Mouse (Mus musculus) midbrain, embryonic 12.5 days (tissue): ENCODE measurements around the gene Rd3. TPM values are rescaled to one million over a fixed set of nuclear protein-coding genes. Genes with fewer than 3 reads are reported as not detected.

ENCODE experiments used
- ATAC-seq: fragments of 200-750 bp; cut with Nextera tagmentation; 2 replicates; pipeline ENCODE4 v1.8.0; 2017; ENCODE audit warnings: low read depth, moderate TSS enrichment, moderate library complexity; ENCODE audit not compliant: low FRiP score
- H3K27ac ChIP-seq: fragments of 300-500 bp; sonication (generic); replicated peaks from 2 replicates; pipeline ENCODE4 v1.5.1; 2016; ENCODE audit warnings: mild to moderate bottlenecking
- H3K27me3 ChIP-seq: fragments of 300-500 bp; sonication (generic); 2 replicates; pipeline ENCODE4 v1.6.1; 2016; ENCODE audit warnings: mild to moderate bottlenecking
- H3K36me3 ChIP-seq: fragments of 300-500 bp; sonication (generic); 2 replicates; pipeline ENCODE4 v1.6.1; 2016
- H3K4me1 ChIP-seq: fragments of 300-500 bp; sonication (generic); 2 replicates; pipeline ENCODE4 v1.6.1; 2016
- H3K4me2 ChIP-seq: fragments of 300-500 bp; sonication (generic); replicated peaks from 2 replicates; pipeline ENCODE4 v1.6.1; 2016; ENCODE audit warnings: mild to moderate bottlenecking, moderate library complexity
- H3K4me3 ChIP-seq: fragments of 300-500 bp; sonication (generic); 2 replicates; pipeline ENCODE4 v1.5.1; 2016; ENCODE audit warnings: mild to moderate bottlenecking
- H3K9ac ChIP-seq: fragments of 300-500 bp; sonication (generic); replicated peaks from 2 replicates; pipeline ENCODE4 v1.6.1; 2016; ENCODE audit warnings: mild to moderate bottlenecking, moderate library complexity
- H3K9me3 ChIP-seq: fragments of 300-500 bp; sonication (generic); 2 replicates; pipeline ENCODE4 v1.6.1; 2016; ENCODE audit warnings: mild to moderate bottlenecking
- WGBS: fragments of 180-500 bp; shearing (Covaris S2); methylation state at CpG from one replicate; pipeline ENCODE4 v1.1.7; 2016; 5-methylcytosine and 5-hydroxymethylcytosine counted together
- polyA plus RNA-seq: library from polyadenylated mRNA; unstranded; fragments of >200 nt; fragmentation: Nextera tagmentation; extraction: Ambion mirVana; gene quantifications from 2 replicates; pipeline ENCODE4 v1.2.1, GENCODE M21; 2016

Gene Rd3
- polyA plus RNA-seq, 1 experiment from 2014 or later, result 1.8 TPM

GRCm38 (mm10) chr1:191947796-191948195 lies 29.4 kb upstream of the Rd3 start:
- H3K9ac ChIP-seq, result no peak overlapping the region
- H3K9me3 ChIP-seq, result no peaks in the 10 kb centered on the region
- no peaks in the 10 kb centered on the region for H3K4me1 ChIP-seq
- no peak overlapping the region for H3K27ac ChIP-seq
- H3K4me2 ChIP-seq, result no peak overlapping the region
- no peak overlapping the region for H3K4me3 ChIP-seq
- H3K27me3 ChIP-seq, result no peaks in the 10 kb centered on the region
- WGBS, result 83% methylated on average over 8 of the region's 8 CpGs
- no peak for ATAC-seq
- no peaks in the 10 kb centered on the region for H3K36me3 ChIP-seq

GRCm38 (mm10) chr1:191948600-191948999 lies 28.6 kb upstream of the Rd3 start:
- 88% methylated on average over 8 of the region's 8 CpGs for WGBS
- H3K27ac ChIP-seq, result no peak overlapping the region
- no peaks in the 10 kb centered on the region for H3K27me3 ChIP-seq
- H3K9ac ChIP-seq, result no peak overlapping the region
- no peaks in the 10 kb centered on the region for H3K4me1 ChIP-seq
- H3K36me3 ChIP-seq, result no peaks in the 10 kb centered on the region
- H3K4me2 ChIP-seq, result no peak overlapping the region
- H3K4me3 ChIP-seq, result no peak overlapping the region
- no peaks in the 10 kb centered on the region for H3K9me3 ChIP-seq
- no peak for ATAC-seq

GRCm38 (mm10) chr1:191950611-191951010 lies 26.6 kb upstream of the Rd3 start:
- ATAC-seq, result no peak
- 40% methylated on average over 2 of the region's 2 CpGs for WGBS

GRCm38 (mm10) chr1:191952733-191953335 lies 24.3 kb upstream of the Rd3 start:
- Histone ChIP-seq H3K27me3 (no peaks in the 10 kb centered on the region; the same call in 1 of the 2 replicates), H3K36me3 (no peaks in the 10 kb centered on the region), H3K9me3 (no peaks in the 10 kb centered on the region), H3K9ac (no peak overlapping the region), H3K4me2 (no peak overlapping the region), H3K4me3 (no peak overlapping the region), H3K4me1 (no peaks in the 10 kb centered on the region), H3K27ac (no peak overlapping the region)
- WGBS, result 85% methylated on average over 11 of the region's 11 CpGs
- ATAC-seq, result no peak

More at GRCm38 (mm10) chr1:191950611-191951010, 26.6 kb upstream of the Rd3 start:
- H3K4me2 ChIP-seq, result no peak overlapping the region
- no peaks in the 10 kb centered on the region for H3K4me1 ChIP-seq
- H3K9ac ChIP-seq, result no peak overlapping the region
- H3K4me3 ChIP-seq, result no peak overlapping the region
- no peaks in the 10 kb centered on the region for H3K36me3 ChIP-seq
- H3K27ac ChIP-seq, result no peak overlapping the region
- H3K27me3 ChIP-seq, result no peaks in the 10 kb centered on the region; the same call in 1 of the 2 replicates
- H3K9me3 ChIP-seq, result no peaks in the 10 kb centered on the region

GRCm38 (mm10) chr1:191955101-191955500 lies 22.1 kb upstream of the Rd3 start:
- H3K4me1 ChIP-seq, result no peaks in the 10 kb centered on the region
- ATAC-seq, result no peak
- no peak overlapping the region for H3K27ac ChIP-seq
- no peaks in the 10 kb centered on the region for H3K36me3 ChIP-seq
- H3K4me2 ChIP-seq, result no peak overlapping the region
- no peaks in the 10 kb centered on the region; the same call in 1 of the 2 replicates for H3K27me3 ChIP-seq
- WGBS, result 67% methylated on average over 3 of the region's 3 CpGs
- no peaks in the 10 kb centered on the region for H3K9me3 ChIP-seq
- H3K4me3 ChIP-seq, result no peak overlapping the region
- H3K9ac ChIP-seq, result no peak overlapping the region

- Histone ChIP-seq H3K27me3 (no peaks in the 10 kb centered on the region; the same call in 1 of the 2 replicates), H3K36me3 (no peaks in the 10 kb centered on the region), H3K9me3 (no peaks in the 10 kb centered on the region), H3K9ac (no peak overlapping the region), H3K4me3 (no peak overlapping the region), H3K4me2 (no peak overlapping the region), H3K27ac (no peak overlapping the region), H3K4me1 (no peaks in the 10 kb centered on the region)
- WGBS, result 79% methylated on average over 3 of the region's 3 CpGs
- no peak for ATAC-seq
Observed at GRCm38 (mm10) chr1:191956261-191956660, 20.9 kb upstream of the Rd3 start.

- Histone ChIP-seq H3K4me3 (no peak overlapping the region), H3K27me3 (no peaks in the 10 kb centered on the region; the same call in 1 of the 2 replicates), H3K4me1 (no peaks in the 10 kb centered on the region), H3K4me2 (no peak overlapping the region), H3K9me3 (no peaks in the 10 kb centered on the region), H3K27ac (no peak overlapping the region), H3K36me3 (no peaks in the 10 kb centered on the region), H3K9ac (no peak overlapping the region)
- ATAC-seq, result no peak
- WGBS, result 88% methylated on average over 2 of the region's 2 CpGs
Observed at GRCm38 (mm10) chr1:191956871-191957270, 20.3 kb upstream of the Rd3 start.

- Histone ChIP-seq H3K4me2 (no peak overlapping the region), H3K27me3 (no peaks in the 10 kb centered on the region; the same call in 1 of the 2 replicates), H3K4me1 (no peaks in the 10 kb centered on the region), H3K27ac (no peak overlapping the region), H3K36me3 (no peaks in the 10 kb centered on the region), H3K9ac (no peak overlapping the region), H3K9me3 (no peaks in the 10 kb centered on the region), H3K4me3 (no peak overlapping the region)
- ATAC-seq, result no peak
- WGBS, result 96% methylated on average over 3 of the region's 3 CpGs
Observed at GRCm38 (mm10) chr1:191957321-191957720, 19.8 kb upstream of the Rd3 start.

GRCm38 (mm10) chr1:191960946-191961345 lies 16.2 kb upstream of the Rd3 start:
- no peak overlapping the region for H3K4me3 ChIP-seq
- ATAC-seq, result no peak
- no peak overlapping the region for H3K27ac ChIP-seq
- no peaks in the 10 kb centered on the region for H3K4me1 ChIP-seq
- H3K9me3 ChIP-seq, result no peaks in the 10 kb centered on the region
- no peak overlapping the region for H3K9ac ChIP-seq
- no peaks in the 10 kb centered on the region for H3K27me3 ChIP-seq
- 71% methylated on average over 2 of the region's 2 CpGs for WGBS
- H3K36me3 ChIP-seq, result no peaks in the 10 kb centered on the region
- H3K4me2 ChIP-seq, result no peak overlapping the region

GRCm38 (mm10) chr1:191963413-191963812 lies 13.8 kb upstream of the Rd3 start:
- no peaks in the 10 kb centered on the region for H3K27me3 ChIP-seq
- H3K9me3 ChIP-seq, result no peaks in the 10 kb centered on the region
- H3K27ac ChIP-seq, result no peak overlapping the region
- ATAC-seq, result no peak
- H3K4me1 ChIP-seq, result no peaks in the 10 kb centered on the region
- no peaks in the 10 kb centered on the region for H3K36me3 ChIP-seq
- no peak overlapping the region for H3K4me3 ChIP-seq
- H3K9ac ChIP-seq, result no peak overlapping the region
- whole genome bisulfite sequencing, result 76% methylated on average over 3 of the region's 3 CpGs
- no peak overlapping the region for H3K4me2 ChIP-seq

GRCm38 (mm10) chr1:191963948-191964772 lies 13.0 kb upstream of the Rd3 start:
- Histone ChIP-seq H3K4me2 (no peak overlapping the region), H3K4me3 (no peak overlapping the region), H3K36me3 (no peaks in the 10 kb centered on the region), H3K9me3 (no peaks in the 10 kb centered on the region), H3K4me1 (no peaks in the 10 kb centered on the region), H3K9ac (no peak overlapping the region), H3K27me3 (no peaks in the 10 kb centered on the region), H3K27ac (no peak overlapping the region)
- 26% methylated on average over 8 of the region's 8 CpGs for WGBS
- ATAC-seq, result 0 out of 2 replicates have a peak, but pooled peaks have one; percentile 49

- no peaks in the 10 kb centered on the region for H3K27me3 ChIP-seq
- WGBS, result 16% methylated on average over 13 of the region's 13 CpGs
- no peak overlapping the region for H3K27ac ChIP-seq
- H3K36me3 ChIP-seq, result no peaks in the 10 kb centered on the region
- H3K4me2 ChIP-seq, result 0 out of 2 replicates have a peak overlapping the region, but pooled peaks have one; percentile 21
- no peaks in the 10 kb centered on the region for H3K9me3 ChIP-seq
- no peak overlapping the region for H3K9ac ChIP-seq
- no peak overlapping the region for H3K4me3 ChIP-seq
- H3K4me1 ChIP-seq, result no peaks in the 10 kb centered on the region; the same call in 1 of the 2 replicates
- 0 out of 2 replicates have a peak, but pooled peaks have one; percentile 23 for ATAC-seq
Observed at GRCm38 (mm10) chr1:191964773-191965481, 12.2 kb upstream of the Rd3 start.
